Mouse (Mus musculus): Measurements from ENCODE around the gene Gsg1l.
A peak's percentile ranks its signal among the peaks of the same experiment; 100 is the strongest.

Gene Gsg1l

DNA sequence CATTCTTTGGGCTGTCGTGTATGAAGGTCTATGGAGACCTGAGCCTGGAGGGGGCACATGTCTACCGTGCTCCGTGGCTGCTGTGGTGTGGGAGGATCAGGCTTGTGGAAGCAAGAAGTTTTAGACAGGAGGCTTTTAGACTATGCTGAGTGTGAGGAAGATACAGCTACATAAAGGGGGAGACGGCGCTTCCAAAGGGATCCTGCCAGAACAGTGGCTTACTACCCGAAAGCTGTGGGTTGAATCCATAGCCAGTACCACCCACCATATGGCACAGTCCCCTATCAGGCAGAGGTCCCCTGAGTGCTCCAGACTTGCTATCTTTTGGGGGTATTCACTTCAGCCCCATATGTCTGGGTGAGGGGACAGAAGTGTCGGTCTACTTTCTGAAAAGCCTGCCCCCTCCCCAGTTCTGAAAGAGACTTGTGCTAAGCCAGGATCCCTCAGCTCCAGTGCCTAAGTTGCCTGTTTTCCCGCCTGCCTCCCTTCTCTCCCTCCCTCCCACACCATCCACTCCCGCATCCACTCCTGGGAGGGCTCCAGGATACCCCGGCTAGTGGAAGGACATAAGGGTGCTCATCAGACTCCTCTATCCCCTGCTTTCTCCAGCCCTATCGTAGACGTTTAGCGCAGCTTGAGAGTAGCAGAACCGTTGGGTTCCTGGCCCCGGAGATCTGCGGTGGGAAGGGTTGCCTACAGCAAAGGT lies 1.1 kb downstream of the Gsg1l start:
- no peak for DNase-seq (ENCODE audit: low spot score in 2 of 2)

DNA sequence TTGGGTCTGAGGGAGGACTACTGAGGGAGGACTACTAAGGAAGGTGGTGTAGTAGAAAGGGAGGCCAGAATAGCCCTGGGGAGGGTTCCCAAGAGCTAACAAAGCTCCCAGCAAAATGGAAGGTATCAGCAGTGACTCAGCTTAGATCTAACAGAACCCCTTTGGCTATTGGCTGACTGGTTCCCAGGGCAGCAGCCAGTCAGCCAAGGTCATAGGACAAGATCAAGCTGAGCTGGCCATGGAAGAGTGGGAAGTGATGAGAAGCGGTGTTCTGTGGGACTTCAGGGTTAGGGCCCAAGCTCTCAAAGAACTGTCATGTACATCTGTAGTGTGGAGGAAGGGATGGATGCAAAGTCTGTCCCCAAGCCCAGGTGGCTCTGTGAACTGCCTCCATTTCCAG lies 5.3 kb downstream of the Gsg1l start:
- DNase-seq (ENCODE audit: low spot score in 2 of 2): no peak

DNA sequence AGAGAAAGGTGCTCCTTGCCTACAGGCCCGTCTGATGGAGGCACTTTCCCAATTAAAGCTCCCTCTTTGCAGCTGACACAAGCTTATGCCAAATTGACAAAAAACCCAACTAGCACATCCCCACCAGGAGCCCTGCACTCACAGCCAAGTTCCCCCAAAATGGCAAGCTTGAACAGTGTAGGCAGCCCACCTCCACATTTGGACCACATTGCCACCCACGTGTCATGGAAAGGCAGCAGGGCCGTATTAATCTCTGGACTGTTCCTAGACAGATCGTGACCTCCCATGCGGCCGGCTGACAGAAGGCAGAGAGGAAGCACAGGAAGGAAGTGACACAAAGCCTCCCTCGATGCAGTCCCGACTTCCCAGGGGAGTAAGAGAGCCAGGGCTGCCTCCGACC lies 7.2 kb downstream of the Gsg1l start:
- no peak for DNase-seq (ENCODE audit: low spot score in 2 of 2)

DNA sequence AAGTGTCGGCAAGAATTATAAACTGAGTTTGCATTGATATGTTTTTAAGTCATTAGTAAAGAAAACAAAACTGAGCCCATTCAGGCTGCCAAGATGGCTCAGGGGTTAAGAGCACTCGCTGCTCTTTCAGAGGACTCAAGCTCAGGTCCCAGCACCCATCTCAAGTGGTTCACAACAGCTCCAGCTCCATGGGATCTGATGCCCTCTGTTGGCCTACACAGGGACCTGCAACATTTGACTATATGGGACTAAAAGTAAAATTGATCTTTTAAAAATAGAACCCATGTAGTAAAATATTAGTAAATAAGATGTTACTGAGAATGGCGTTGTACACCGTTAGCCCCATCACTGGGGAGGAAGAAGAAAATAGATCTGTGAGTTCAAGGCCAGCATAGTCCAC lies 11.9 kb downstream of the Gsg1l start:
- DNase-seq (ENCODE audit: low spot score in 2 of 2): no peak

DNA sequence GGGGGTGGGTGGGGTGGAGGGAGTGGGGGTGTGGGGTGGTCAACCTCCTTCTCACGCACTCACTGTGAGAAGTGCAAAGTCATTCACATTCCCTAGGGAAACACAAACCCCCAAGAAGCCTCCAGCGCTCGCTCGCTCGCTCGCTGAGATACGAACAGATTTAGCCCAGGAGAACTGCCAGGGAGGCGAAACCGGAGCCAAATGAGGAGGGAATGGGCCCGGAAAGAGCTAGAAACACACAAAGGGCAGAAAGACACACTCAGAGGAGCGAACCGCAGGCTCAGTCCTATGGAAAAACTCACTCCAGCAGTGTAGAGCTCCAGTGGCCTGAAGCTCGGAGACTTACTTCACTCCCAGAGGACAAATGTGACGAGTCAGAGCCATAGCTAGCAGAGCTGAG lies 15.4 kb downstream of the Gsg1l start:
- peak; percentile 40 to 61 for DNase-seq (ENCODE audit: low spot score in 2 of 2)

DNA sequence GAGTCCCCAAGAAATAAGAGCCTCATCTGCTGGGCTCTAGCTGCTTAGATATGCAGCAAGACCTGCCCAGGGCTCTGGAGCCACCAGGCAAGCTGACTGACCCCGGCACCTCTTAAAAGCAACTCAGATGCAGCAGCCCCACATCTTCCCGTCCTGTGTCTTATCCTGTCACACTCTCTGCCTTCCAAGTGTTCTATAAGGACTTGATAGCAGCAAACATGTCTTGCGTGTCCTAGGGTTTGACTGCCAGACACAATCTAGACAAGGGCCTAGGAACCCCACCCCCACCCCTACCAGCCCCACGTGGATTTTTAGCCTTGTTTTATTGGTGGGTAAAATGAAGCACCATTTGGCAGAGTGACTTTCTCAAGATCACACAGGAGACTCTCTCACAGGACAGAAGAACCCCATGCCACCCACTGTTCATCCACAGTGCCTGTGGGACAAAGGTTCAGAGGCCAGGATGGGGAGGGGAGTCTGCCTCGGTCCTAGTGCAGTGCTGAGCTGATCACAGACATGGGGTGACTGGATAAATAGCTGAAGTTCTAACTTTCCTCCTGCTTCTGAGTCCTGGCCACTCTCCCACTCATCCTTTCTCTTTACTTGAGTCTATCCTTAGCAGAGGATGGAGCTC lies 16.9 kb downstream of the Gsg1l start:
- no peak for DNase-seq (ENCODE audit: low spot score in 2 of 2)

DNA sequence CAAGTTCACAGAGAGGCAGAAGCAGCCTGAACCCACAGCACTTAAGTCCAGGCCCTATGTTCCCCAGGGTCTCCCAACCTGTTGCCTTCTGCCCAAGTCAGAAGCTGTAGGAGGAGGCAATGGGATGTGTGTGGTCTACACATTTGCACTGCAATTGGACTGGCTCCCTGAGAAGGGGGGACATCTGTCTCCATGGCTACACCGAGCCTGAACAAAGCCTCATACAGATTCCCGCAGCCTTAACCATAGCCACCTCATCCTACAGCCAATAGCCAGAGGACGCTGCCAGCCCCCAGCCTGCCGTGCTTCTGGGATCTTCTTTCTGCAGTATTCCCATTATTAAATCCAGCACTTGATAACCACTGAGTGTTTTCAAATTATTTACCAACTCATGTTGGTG lies 20.0 kb downstream of the Gsg1l start:
- no peak for DNase-seq (ENCODE audit: low spot score in 2 of 2)

DNA sequence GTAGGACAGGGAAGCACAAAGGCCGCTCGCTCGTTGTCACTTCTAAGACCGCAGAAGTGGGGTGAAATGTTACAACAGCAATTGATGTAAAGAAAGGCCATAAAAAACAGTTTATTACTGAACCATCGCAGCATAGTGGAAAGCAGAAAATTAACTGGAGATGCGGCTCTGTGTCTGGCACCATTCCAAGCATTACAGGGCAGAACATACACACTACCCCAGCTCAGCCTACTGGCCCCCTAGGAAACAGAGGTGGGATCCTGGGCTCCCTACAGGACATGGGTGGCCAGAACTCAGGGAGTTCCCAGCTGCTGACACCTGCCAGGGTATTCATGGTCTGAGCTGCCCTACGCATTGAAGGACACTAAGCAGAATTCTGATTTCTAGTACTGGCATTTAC lies 23.3 kb downstream of the Gsg1l start:
- no peak for DNase-seq (ENCODE audit: low spot score in 2 of 2)

DNA sequence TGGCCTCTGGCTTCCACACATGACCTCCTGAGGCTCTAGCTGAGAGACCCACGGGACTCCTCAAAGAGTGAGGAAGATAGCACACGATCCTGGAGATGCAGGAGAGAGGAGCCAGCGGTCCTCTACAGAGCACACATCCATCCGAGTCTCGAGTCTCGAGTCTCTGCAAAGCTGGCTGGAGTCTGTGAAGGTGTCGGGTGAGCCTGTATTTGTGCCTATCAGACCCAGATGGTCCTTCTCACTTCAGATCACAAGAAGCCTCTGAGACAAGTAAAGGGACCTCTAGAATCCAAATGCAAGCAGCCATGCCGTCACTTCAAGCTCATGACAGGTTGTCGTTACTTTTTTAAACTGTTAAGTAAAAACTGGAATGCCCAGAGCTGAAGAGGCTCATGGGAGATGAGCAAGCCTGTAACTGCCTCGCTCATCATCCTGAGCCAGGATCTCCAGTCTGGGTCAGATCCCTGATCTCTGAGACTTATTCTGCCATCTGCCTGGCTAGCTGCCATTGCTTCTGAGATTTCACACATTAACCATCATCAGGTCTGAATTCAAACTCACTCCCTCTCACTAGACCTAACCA lies 24.8 kb downstream of the Gsg1l start:
- no peak for DNase-seq (ENCODE audit: low spot score in 2 of 2)

DNA sequence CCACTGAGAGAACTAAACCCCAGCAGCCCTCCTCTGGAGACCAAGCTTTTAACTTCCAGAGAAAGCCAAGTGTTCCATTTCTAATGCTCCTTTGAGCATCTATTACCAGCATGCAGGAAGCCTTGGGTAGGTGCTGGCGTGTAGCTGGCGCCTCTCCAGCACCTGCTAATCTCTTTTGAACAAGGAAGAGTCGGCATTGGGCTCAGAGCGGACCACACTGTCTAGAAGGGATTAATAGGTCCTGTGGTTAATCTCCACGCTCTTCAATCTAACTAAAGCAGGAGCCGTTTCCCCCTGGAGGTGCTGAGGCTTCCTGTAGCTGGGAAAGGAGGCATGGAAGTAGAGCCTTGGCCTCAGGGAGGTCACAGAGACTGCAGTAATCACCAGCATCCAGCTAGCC lies 27.6 kb downstream of the Gsg1l start:
- DNase-seq (ENCODE audit: low spot score in 2 of 2): no peak

DNA sequence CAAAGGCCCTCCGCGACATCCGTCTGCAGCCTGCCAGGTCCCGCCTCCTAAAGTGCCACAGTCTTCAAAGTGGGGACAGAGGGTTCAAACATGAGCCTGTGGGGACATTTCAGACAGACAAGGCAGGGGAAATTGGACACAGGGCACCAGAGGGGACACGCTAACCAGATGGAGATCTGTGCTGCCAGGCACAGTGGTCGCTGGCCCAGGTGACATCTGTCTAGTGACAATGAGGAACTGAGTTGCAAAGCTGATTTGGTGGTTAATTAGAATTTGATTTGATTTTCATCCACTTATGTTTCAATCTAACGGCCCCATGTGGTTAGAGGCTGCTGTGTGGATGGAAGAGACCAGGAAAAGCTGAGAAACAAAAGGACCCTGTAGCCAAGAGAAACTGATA lies 28.6 kb downstream of the Gsg1l start:
- DNase-seq (ENCODE audit: low spot score in 2 of 2): no peak

DNA sequence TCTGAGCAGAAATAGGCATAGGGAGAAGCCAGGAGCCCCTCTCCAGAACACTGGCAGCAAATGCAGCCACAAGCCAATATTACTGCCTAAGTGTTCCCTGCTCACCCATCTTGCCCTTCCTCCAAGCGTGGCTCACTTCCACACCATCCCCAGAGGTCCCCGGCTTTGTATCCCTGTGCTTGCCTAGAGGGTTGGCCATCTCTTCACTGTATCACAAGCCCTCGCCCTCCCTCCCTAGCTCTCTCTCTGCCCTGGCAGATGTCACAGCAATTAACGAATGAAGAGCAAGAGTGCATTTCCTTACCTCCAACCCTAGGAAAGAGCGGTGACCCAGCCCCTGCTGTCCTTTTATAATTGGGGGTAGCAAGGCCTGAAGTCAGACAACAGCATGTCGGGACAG lies 30.3 kb downstream of the Gsg1l start:
- no peak for DNase-seq (ENCODE audit: low spot score in 2 of 2)

DNA sequence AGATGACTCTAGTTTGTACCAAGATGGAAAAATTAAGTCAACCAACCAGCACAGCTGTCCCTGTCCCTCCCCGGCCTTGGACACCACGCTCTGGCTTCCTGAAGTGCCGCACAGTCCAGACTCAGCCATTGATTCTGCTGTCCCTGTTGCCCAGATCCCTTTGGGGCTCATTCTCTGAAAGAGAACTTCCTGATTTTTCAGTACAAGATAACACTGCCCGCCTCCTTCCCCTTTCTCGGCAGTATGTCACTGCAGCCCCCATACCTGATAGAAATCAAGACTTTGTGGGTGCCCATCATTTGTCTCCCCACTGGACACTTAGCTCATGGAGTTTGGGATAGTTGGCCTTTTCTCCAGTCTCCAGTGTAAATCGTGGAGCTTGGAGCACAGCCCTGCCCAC lies 37.1 kb downstream of the Gsg1l start:
- no peak for DNase-seq (ENCODE audit: low spot score in 2 of 2)

DNA sequence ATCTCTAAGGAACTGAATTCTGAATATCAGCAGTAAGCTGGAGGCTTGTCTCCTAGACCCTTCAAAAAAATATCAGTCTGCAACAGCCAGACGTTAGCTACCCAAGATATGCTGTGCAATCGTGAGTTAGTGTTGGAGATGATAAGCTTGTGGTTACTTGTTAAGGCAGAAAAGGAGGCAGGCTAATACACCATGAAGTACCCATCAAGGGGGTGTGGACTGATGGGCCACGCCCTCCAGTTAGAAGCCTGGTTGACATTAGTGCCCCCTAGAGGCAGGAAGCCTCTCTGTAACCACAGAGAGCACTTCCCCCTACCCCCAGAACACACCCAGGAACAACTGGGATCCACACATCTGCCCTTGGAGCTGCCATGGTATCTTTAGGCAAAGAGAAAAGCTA lies 39.9 kb downstream of the Gsg1l start:
- no peak for DNase-seq (ENCODE audit: low spot score in 2 of 2)

DNA sequence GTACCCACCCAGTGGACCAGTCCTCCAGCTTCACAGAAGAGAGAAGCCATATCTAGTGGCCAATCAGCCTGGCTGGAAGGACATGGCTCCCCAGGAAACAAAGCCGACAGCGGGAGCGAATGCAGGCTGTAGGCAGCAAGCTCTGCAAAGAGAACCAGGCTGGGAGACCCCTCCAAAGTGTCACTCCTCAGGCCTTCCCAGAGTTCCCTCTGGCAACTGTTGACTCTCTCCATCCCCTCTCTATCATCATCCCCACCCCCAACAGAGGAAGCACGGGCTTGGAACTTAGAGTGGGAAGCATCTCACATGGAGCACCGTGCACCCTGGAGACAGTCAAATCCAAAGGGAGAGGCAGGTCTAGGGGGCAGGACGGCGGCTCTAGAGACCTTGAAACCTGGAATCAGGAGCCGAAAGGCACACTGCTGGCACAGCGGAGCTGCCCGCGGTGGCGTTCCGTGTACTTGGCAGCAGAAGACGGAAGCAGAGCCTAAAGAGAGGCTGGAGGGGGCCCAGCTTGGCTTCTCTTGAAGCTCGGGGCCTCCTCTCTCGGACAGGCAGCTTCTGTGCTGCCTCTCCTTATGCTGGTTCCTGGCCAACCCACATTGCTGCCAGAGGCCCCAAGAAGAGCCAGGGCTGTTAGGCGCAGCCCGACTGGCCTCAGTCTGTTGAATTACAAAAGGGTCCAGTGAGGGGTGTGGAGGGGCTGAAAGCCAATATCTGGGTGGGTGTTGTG lies 41.3 kb downstream of the Gsg1l start:
- peak; percentile 68 to 72 for DNase-seq (ENCODE audit: low spot score in 2 of 2)

DNA sequence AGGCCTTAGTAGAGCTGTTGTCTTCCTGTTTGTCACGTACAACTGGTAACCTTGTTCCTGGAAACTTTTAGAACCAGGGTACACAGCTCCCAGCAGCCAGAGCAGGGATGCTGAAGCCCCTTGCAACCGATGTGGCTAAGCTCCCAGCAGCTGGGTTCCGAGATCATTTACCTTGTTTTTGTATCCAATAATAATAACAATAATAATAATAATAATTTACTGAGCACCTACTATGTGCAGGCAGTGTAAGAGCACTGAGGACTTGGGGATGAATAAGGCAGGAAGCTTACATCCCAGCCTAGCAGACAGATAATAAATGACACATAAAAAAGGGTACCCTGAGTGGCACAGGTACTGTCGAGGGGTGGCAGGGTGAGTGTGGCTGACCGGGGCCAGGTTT lies 42.4 kb downstream of the Gsg1l start:
- no peak for DNase-seq (ENCODE audit: low spot score in 2 of 2)

DNA sequence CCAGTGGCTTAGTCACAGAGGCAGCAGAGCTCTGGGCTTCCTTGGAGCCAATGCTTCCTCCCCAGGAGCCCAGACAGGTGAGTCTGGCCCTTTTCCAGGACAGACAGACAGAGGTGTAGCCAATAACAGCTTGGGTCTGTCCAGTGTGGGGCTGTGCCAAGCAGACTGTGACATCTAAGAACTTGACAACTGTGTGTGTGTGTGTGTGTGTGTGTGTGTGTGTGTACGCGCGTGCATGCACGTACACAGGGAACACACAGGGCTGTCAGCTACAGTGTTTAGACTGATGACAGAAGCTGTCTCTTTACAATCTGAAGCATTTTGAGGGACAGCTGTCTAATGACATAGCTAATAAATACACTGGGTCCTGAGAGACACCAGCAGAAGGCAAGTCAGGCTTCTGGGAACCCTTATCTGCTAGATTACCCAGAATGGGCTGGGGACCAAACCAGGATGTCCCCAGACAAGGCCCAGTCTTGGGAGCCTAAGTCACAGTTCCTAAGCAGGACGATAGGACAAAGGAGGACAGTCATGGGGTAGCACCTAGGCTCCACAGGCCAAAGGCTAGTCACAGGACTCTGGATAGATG lies 42.9 kb downstream of the Gsg1l start:
- DNase-seq (ENCODE audit: low spot score in 2 of 2): no peak

DNA sequence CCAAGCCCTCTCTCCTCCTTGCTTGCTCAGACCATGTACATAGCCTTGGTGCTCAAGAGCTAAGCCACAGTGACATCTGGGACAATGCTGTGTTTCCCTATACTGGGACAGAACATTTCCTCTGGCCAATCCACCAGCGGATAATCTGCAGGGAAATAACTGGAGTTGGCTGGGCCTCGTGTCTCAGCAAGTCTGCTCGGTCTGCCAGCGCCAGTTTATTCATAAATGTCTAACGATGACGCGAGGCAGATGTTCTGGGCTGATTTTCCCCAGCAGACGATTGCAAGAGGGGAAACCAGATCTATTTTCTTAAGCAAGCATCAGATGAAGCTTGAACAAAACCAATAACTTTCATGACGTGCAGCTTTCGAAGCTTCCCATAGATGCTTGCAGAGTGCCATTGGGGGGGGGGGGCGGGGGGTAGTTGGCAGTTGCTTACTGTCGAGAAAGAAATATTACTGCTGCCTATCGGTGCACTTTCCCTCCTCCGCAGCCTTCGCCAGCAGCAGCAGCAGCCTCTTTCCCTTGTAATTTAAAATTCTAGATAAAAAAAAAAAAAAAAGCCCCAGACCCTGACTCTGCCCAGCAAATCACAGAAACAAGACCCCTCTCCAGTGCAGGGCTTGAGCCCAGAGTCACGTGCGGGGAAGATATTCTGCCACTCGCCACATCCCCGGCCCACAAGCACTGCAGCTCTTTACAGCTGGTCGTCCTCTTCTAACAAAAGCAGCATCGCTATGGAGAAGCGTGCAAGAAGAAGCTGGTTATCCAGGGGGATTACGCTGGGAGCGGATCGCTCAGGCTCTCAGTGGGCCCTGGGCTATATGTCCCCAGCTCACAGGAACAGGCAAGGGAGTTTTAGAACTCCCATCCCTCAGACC lies 43.6 kb downstream of the Gsg1l start:
- DNase-seq (ENCODE audit: low spot score in 2 of 2): peak; percentile 16 to 45

DNA sequence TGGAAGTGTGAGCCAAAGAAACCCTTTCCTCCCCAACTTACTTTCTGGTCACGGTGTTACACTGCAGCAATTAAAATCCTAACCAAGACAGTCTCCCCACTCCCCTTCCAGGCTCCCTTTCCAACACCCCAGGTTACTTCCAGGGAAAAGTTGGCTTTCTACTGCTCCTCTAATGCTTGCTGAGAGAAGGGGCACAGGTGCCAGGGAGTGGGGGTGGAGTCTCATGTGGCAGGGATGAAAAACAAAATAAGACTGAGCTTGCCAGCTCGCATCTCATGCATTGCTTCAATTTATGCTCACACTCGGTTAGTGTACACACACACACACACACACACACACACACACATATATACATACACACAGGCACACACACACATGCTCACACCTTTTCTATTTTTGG lies 46.9 kb downstream of the Gsg1l start:
- no peak for DNase-seq (ENCODE audit: low spot score in 2 of 2)

DNA sequence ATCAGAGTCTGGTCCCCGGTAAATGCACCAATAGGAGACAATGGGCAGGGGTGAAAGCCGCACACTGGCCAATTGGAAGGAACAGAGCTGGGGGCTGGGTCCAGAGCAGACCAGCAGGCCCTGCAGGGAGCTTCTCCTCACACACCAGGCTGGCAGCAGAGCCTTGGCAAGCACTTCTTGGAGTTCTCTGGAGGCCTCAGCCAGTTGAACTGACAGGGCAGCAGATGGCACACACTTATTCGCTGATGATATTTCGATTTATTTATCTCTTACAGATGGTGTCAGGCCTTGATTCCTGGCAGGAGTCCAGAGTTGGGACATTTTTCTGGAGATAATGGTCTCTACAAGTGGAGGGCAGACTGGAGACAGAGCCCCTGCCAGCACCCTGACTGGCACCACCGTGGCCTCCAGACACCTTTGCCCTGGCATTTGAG lies 49.4 kb downstream of the Gsg1l start:
- DNase-seq (ENCODE audit: low spot score in 2 of 2): no peak

DNA sequence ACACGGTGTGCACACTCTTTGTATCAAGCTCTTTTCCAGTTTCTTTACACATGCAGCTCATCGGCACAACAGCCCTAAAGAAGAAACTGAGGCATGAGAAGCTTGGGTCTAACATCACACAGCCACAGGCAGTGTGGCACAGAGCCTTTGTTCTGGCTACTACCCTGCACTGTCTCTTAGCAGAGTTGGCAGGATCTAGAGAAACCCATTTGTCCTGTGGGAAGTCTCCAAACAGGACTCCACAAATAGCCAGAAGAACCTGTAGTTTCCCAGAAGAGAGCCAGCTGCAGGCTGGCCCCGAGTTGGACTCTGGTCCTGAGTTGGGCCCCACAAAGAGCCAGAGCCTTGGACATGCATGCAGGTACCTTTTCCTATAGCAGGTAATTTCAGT lies 49.9 kb downstream of the Gsg1l start:
- DNase-seq (ENCODE audit: low spot score in 2 of 2): no peak

Measured in heart, adult 9 months (tissue).